ENCODE assay signal across 21 mouse cellular contexts in genomic region chr7:66891431-66891830, GRCm38 (mm10). TPM values are rescaled to one million over a fixed set of nuclear protein-coding genes. Genes with fewer than 3 reads are reported as not detected.
DNase-seq lines count a peak whose midpoint lies in the region; ATAC-seq and TF ChIP-seq lines count a peak whose summit lies in the region.
"Had no signal": no experiment of that assay in that cellular context is flagged by ENCODE, and none has a peak within 500 bp of the region (broad histone marks: within the 10 kb centered on the region; RNA-seq: fewer than 3 reads in every experiment).

No protein-coding gene starts in this region.

- H3K9me3 ChIP-seq in embryonic facial prominence, embryonic 15.5 days (replicated peaks) = no peaks in the 10 kb centered on the region
- no peaks in the 10 kb centered on the region for H3K9me3 ChIP-seq in limb, embryonic 15.5 days
- no peaks in the 10 kb centered on the region for H3K9me3 ChIP-seq in stomach, postnatal 0 days (ENCODE audit: control insufficient read depth, low read length)
- H3K9me3 ChIP-seq: forebrain, embryonic 13.5 days; heart, embryonic 15.5 days; hindbrain, embryonic 15.5 days had no signal

- H3K9ac ChIP-seq in embryonic facial prominence, embryonic 15.5 days = no peak overlapping the region
- H3K9ac ChIP-seq in limb, embryonic 15.5 days = no peak overlapping the region
- H3K9ac ChIP-seq in stomach, postnatal 0 days (ENCODE audit: low read length) = no peak overlapping the region
- H3K9ac ChIP-seq: forebrain, embryonic 13.5 days; heart, embryonic 15.5 days; hindbrain, embryonic 15.5 days had no signal

- no peaks in the 10 kb centered on the region for H3K27me3 ChIP-seq in embryonic facial prominence, embryonic 15.5 days
- H3K27me3 ChIP-seq in limb, embryonic 15.5 days = no peaks in the 10 kb centered on the region
- H3K27me3 ChIP-seq in stomach, postnatal 0 days (ENCODE audit: control insufficient read depth, insufficient read depth, low read length) = no peaks in the 10 kb centered on the region
- H3K27me3 ChIP-seq: forebrain, embryonic 13.5 days; heart, embryonic 15.5 days; hindbrain, embryonic 15.5 days had no signal

- no peak for ATAC-seq in embryonic facial prominence, embryonic 15.5 days (ENCODE audit: insufficient number of reproducible peaks, low FRiP score, low TSS enrichment, low read depth)
- ATAC-seq in limb, embryonic 15.5 days (ENCODE audit: insufficient number of reproducible peaks, low FRiP score, low TSS enrichment, low read depth) = no peak
- no peak for ATAC-seq in stomach, postnatal 0 days (ENCODE audit: low FRiP score, low TSS enrichment)
- ATAC-seq in monocyte, adult 5-6 weeks (replicated peaks; ENCODE audit: insufficient number of reproducible peaks, low FRiP score, low TSS enrichment, poor library complexity, severe bottlenecking) = no peak
- ATAC-seq: forebrain, embryonic 13.5 days; inflammation-experienced regulatory T-cells, adult 6 months had no signal

- WGBS in embryonic facial prominence, embryonic 15.5 days = 44% methylated on average over 2 of the region's 2 CpGs
- WGBS in limb, embryonic 15.5 days = 61% methylated on average over 2 of the region's 2 CpGs
- WGBS in stomach, postnatal 0 days = 49% methylated on average over 2 of the region's 2 CpGs

- intact Hi-C loops in heart, postnatal 25 days (cut with DNase I) = no loop called here
- intact Hi-C loops in gastrocnemius, postnatal 14 days (cut with DNase I; ENCODE audit: low total_unique reads) = no loop called here

- H3K4me2 ChIP-seq in embryonic facial prominence, embryonic 15.5 days (replicated peaks) = no peak overlapping the region
- no peak overlapping the region for H3K4me2 ChIP-seq in limb, embryonic 15.5 days
- H3K4me2 ChIP-seq in stomach, postnatal 0 days (replicated peaks; ENCODE audit: low read depth) = no peak overlapping the region
- H3K4me2 ChIP-seq: forebrain, embryonic 13.5 days; heart, embryonic 11.5 days; heart, embryonic 15.5 days; hindbrain, embryonic 15.5 days had no signal

- TF ChIP-seq CTCF in stomach, postnatal 0 days (IDR thresholded peaks at IDR 0.05; ENCODE audit: low read depth) = no peak

- no peaks in the 10 kb centered on the region for H3K36me3 ChIP-seq in embryonic facial prominence, embryonic 15.5 days
- H3K36me3 ChIP-seq in limb, embryonic 15.5 days = peaks cover 16% of the 10 kb centered on the region; the same call in 1 of the 2 replicates
- H3K36me3 ChIP-seq in stomach, postnatal 0 days (ENCODE audit: control insufficient read depth, insufficient read depth, low read length) = no peaks in the 10 kb centered on the region
- H3K36me3 ChIP-seq: heart, embryonic 15.5 days; hindbrain, embryonic 15.5 days had no signal

- peak; percentile 45 for DNase-seq in heart, adult 11 months
- no peak for DNase-seq in heart, postnatal 25 days (ENCODE audit: low spot score)
- no peak for DNase-seq in stomach, postnatal 0 days (ENCODE audit: low spot score)
- DNase-seq in adrenal gland, postnatal 10 days = no peak
- DNase-seq in gastrocnemius, postnatal 14 days = no peak
- DNase-seq: adrenal gland, postnatal 25 days; cerebellum, adult 18-20 months; cerebellum, adult 9-11 months; cerebellum, postnatal 36 days; gastrocnemius, adult 2 months; gastrocnemius, postnatal 36 days; heart, adult 18-20 months; heart, postnatal 14 days had no signal

- peak overlapping the region; percentile 86 for H3K27ac ChIP-seq in embryonic facial prominence, embryonic 15.5 days (replicated peaks)
- H3K27ac ChIP-seq in limb, embryonic 15.5 days = peak overlapping the region; percentile 78
- peak overlapping the region; percentile 37 for H3K27ac ChIP-seq in stomach, postnatal 0 days (replicated peaks)
- H3K27ac ChIP-seq: forebrain, embryonic 13.5 days; gastrocnemius, adult 2 months; heart, embryonic 15.5 days; hindbrain, embryonic 15.5 days had no signal

- TF ChIP-seq EP300 in stomach, postnatal 0 days (optimal IDR thresholded peaks at IDR 0.05) = no peak

- H3K4me3 ChIP-seq in embryonic facial prominence, embryonic 15.5 days (replicated peaks) = no peak overlapping the region
- no peak overlapping the region for H3K4me3 ChIP-seq in limb, embryonic 15.5 days
- no peak overlapping the region for H3K4me3 ChIP-seq in stomach, postnatal 0 days (ENCODE audit: low read depth, low read length)
- H3K4me3 ChIP-seq: forebrain, embryonic 13.5 days; gastrocnemius, adult 2 months; heart, embryonic 15.5 days; hindbrain, embryonic 15.5 days had no signal

- peaks cover 14% of the 10 kb centered on the region; the same call in 1 of the 2 replicates for H3K4me1 ChIP-seq in embryonic facial prominence, embryonic 15.5 days
- peaks cover 6% of the 10 kb centered on the region; the same call in 1 of the 2 replicates for H3K4me1 ChIP-seq in limb, embryonic 15.5 days
- no peaks in the 10 kb centered on the region for H3K4me1 ChIP-seq in stomach, postnatal 0 days (replicated peaks; ENCODE audit: control insufficient read depth, insufficient read depth)
- H3K4me1 ChIP-seq: forebrain, embryonic 13.5 days; heart, embryonic 15.5 days; hindbrain, embryonic 15.5 days had no signal

RNA-seq across cellular contexts. Expression of gene Adamts17, which starts 51.9 kb away (rescaled TPM):
- 1 to 10 TPM; 1.5 to 2.7 TPM for total RNA-seq in heart, postnatal 25 days (2021)
- 12.7 and 17.4 TPM in 2 replicates for polyA plus RNA-seq in embryonic facial prominence, embryonic 15.5 days (2015; fragmentation: Nextera tagmentation; extraction: Ambion mirVana)
- polyA plus RNA-seq in limb, embryonic 15.5 days (2015; fragmentation: Nextera tagmentation; extraction: Ambion mirVana) = 13.5 and 13.7 TPM in 2 replicates
- polyA plus RNA-seq in stomach, postnatal 0 days (2015; fragmentation: Nextera tagmentation; extraction: Ambion mirVana) = 2.4 TPM in 2 replicates
- total RNA-seq in adrenal gland, postnatal 10 days (2021) = 1 to 10 TPM; 5.5 to 8.6 TPM
- 10 to 100 TPM in 1 of 2 experiments, 1 to 10 TPM in 1; 5.5 to 10.6 TPM for total RNA-seq in gastrocnemius, postnatal 14 days (2021)
- not detected in 3 replicates for total RNA-seq in monocyte, adult 5-6 weeks (2017)
